Mouse (Mus musculus) left cerebral cortex, postnatal 36 days (tissue): ENCODE data around the gene Cxcl9. TPM values are rescaled to one million over a fixed set of nuclear protein-coding genes. Genes with fewer than 3 reads are reported as not detected.
A peak's percentile ranks its signal among the peaks of the same experiment; 100 is the strongest.

Experiments
- DNase-seq, 2 experiments: peaks; one replicate each; pipeline ENCODE4 v3.0.0; 2021 to 2022; ENCODE audit warnings: low spot score in 2 of 2, mixed read lengths in 1 of 2
- intact Hi-C: fragments of 180-260 bp; cut with DNase I; formaldehyde crosslinking; loops from one replicate; pipeline ENCODE4 v1.15.1; 2025
- total RNA-seq, 2 experiments: library from RNA; stranded (reverse); gene quantifications; 2 replicates each; pipeline ENCODE4 v1.2.3; 2021

Gene Cxcl9
- total RNA-seq, 2 experiments from 2014 or later = not detected

DNA sequence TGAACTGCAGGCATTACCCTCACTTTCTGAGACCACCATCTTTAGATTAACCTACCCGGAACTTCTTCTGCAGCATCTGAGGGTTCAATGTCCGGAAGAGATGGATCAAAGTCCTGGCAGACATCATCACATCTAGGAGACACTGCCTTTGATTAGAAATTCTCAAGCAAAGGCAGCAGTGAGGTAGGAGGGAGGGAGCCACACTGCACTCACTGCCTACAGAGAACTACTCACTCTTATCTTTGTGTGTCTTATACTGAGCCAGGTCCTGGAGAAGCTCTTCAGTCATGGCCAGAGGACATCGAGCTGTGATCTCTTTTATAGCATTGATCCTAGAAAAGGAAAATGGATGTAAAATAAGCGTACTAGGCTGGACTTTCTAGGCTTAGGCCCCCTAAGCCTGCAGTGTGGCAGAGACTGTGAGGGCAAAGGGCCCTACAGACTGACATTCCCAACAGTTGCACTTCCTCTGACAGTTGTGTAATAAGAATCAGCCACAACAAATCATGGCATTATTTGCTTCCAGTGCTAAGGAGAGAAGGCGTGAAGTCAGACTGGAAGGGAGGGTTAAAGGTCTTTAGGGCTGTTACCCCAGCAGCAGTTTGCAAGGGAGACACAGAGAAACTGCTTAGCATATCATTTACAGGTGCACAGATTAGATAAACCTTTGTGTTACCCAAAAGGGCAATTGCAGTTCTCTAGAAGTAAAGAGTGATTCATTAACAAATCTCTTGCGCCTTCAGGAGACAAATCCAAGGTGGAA is 36.0 kb downstream of the Cxcl9 start:
- intact Hi-C loops = no loop called here
- no peak for DNase-seq

DNA sequence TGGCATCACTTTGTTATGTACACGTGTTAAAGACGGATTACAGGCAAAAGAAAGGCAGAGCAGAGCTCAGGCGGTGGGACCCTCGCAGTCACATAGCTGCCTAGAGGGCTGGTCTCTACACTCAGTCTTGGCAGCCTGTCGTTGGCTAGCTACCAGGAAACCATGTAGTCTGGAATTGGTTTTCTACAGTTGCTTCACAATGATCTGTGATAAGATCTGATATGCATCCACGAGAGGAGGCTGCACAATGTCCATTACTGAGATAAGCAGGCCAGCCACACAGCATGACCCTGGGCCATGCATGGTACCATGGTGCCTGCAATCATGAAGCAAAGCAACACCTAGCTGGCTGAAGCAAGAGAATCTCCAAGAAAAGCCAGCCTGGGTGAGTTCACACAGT is 40.0 kb downstream of the Cxcl9 start:
- DNase-seq = no peak
- intact Hi-C loops = no loop called here

DNA sequence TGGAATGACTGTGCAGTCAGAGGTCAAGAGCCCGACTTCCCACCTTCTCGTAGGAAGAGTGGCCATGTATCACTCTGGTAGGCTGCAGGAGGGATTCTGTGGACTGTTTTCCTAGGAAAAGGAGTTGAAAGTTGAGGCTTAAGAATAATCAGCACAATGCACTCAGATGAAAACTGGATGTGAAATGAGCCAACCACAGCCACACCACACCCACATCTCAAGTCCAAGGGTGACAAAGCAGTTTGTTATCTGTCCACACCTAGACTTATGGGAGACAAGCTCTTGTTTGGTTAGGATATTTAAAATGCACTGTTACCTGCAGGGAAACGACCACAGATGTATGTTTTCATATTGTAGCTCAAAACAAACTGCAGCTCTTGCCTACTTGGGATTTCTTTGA is 44.8 kb downstream of the Cxcl9 start:
- intact Hi-C loops = no loop called here
- no peak for DNase-seq

DNA sequence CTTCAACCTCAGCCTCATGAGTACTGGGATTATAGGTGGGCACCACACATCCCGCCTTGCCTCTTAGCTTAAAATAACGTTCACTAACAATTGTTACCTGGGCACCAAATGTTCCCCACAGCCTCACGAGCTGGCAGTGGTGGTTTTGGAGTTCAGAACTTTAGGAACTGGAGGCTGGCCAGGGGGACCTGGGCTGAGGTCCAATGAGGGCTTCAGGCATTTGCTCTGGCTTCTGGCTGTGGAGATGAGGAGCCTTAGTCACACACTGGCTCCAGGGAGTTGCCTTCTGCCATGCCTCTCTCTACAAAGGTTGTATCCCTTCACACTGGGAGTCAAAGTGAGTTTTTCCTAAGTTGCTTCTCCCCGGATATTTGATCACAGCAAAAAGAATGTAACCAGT is 45.3 kb downstream of the Cxcl9 start:
- intact Hi-C loops = no loop called here
- DNase-seq = no peak

DNA sequence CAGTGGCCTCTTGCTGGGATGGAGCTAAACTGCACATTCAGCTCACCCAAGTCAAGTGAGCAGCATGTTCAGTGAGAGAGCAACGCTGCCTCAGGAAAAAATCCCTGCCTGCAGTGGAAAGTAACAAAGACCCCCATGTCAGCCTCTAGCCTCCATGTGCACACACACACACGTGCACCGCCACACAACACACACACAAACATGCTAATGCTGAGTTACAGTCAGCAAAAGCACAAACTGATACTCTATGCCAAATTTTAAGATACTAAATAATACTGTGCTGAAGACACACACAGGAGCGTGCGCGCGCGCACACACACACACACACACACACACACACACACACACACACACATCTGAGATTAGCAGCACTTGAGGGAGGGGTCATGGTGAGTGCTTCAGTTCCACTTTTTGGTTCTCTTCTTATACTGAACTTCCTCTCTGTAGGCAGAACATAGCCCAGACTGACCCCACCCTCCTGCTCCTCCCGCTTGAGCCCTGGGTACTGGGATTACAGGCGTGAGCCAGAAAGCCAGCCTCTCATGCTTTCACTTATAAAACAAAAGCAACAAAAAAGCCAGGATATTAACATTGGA is 48.8 kb downstream of the Cxcl9 start:
- intact Hi-C loops = no loop called here
- DNase-seq = no peak

DNA sequence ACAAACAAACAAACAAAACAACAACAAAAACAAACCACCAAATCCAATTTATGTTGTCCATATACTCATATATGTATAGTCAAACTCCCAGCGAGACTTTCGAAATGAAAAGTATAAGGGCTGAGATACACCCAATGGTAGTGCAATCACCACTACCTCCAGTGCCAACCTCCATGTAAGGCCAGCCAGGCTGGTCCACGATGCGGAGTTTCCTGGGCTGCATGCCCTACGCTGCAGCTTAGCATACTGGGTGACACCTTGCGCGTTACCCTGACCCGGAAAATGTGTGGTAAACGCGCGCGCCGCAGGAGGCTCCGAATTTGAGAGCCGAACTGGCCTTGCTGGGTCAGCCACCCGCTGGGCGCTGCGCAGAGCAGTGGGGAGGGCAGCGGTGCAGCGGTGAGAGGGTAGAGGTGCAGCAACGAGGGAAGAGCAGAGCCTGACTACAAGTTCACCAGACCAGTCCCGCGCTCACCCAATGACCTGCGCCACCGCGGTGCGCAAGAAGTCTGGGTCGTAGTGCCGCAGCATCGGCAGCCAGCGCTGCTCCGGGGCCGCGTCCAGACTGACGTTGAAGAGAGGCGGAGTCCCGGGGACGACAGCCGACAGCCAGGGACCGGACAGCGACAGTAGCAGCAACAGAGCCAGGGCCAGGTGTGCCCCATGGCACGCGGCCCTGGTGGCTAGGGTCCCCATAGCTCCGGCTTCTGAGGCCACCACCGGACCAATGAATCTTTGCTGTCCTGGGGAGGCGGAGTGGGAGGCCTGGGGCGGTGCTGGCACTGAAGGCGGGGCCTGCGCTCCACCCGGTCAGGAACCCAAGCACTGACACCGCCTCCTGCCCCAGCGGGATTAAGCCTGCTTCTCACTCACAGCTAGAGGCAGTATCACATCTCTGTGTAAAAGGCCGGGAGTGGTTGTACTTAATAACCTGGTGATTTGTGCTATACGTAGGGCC is 50.2 kb downstream of the Cxcl9 start, which contains the start of gene Naaa:
Gene Naaa (minus strand): TSS at position 734 of the 958 bp plus-strand sequence.
- intact Hi-C loops = no loop called here
- peak; percentile 81 to 87 for DNase-seq

Other genes with a start within 250 kb of the Cxcl9 start
- gene G3bp2, start 244.4 kb downstream of the Cxcl9 start, total RNA-seq = 100 to 1,000 TPM; 216 to 220 TPM
- 10 to 100 TPM; 74.1 to 82.3 TPM for gene Uso1, start 190.1 kb downstream of the Cxcl9 start, total RNA-seq
- gene U90926, start 112.7 kb downstream of the Cxcl9 start, total RNA-seq = not detected
- gene Ppef2, start 71.8 kb downstream of the Cxcl9 start, total RNA-seq = under 1 TPM; 0.52 to 0.61 TPM
- gene Naaa, start 49.9 kb downstream of the Cxcl9 start, total RNA-seq = 10 to 100 TPM; 39.2 to 39.9 TPM
- gene Sdad1, start 17.6 kb downstream of the Cxcl9 start, total RNA-seq = 10 to 100 TPM; 15.5 to 25.1 TPM
- 1 to 10 TPM; 3.6 to 5.9 TPM for gene Art3, start 3.7 kb upstream of the Cxcl9 start, total RNA-seq
- gene Cxcl10, start 20.8 kb upstream of the Cxcl9 start, total RNA-seq = under 1 TPM in 1 of 2 experiments, not detected in 1; 0.49 TPM
- gene Nup54, start 107.1 kb upstream of the Cxcl9 start, total RNA-seq = 10 to 100 TPM; 25.3 to 28.5 TPM
- gene Scarb2, start 178.8 kb upstream of the Cxcl9 start, total RNA-seq = 10 to 100 TPM; 80.5 to 87.8 TPM
- under 1 TPM in 1 of 2 experiments, not detected in 1; 0.32 TPM for gene Fam47e, start 227.0 kb upstream of the Cxcl9 start, total RNA-seq